8 mouse cellular contexts compared by ENCODE assay signal in the genomic region with DNA sequence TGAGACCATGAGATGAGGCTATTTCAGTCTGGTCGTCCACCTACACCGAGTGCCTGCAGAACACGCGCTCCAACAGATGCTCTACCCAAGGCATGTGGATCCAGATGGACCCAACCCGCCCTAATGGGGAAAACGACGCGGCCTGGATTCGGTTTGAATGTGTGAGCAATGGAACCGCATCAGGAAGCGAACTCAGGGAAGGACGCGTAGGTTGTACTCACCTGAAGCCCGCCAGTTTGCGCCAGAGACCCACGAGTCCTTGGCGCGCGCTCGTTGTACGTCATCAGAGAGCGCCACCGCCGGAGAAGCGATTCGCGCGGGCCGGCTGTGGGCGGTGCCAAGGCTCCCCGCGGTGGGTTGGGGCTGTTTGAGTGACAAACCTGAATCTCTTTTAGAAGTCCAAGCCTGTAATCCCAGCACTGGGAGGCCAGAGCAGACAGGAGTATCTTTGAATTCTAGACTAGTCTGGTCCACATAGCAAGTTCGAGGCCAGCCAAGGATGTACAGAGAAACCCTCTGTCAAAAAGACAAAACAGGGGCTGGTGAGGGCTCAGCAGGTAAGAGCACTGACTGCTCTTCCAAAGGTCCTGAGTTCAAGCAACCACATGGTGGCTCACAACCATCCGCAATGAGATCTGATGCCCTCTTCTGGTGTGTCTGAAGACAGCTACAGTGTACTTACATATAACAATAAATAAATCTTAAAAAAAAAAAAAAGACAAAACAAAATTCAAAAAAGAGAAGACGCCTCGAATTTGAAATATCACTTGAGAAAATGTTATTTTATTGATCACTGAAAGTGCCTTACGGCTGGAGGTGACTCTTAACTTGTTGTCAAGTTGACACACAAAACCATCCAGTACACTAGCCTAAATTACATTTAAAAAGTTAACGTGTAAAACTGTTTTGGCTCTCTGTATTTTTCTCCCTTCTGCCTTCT. TPM values are rescaled to one million over a fixed set of nuclear protein-coding genes. Genes with fewer than 3 reads are reported as not detected.
DNase-seq lines count a peak whose midpoint lies in the region; ATAC-seq and TF ChIP-seq lines count a peak whose summit lies in the region.

A gene (minus strand): TSS at position 279 of the 940 bp plus-strand sequence.

- H3K27ac ChIP-seq in gastrocnemius, adult 2 months = peak within 1 kb of the TSS; percentile 70
- peak within 1 kb of the TSS; percentile 54; the same call in 1 of the 2 replicates for H3K27ac ChIP-seq in hindbrain, postnatal 0 days
- peak within 1 kb of the TSS; percentile 41; the same call in 1 of the 2 replicates for H3K27ac ChIP-seq in left cerebral cortex, adult 2 months

- peak within 1 kb of the TSS; percentile 60 for H3K9ac ChIP-seq in hindbrain, postnatal 0 days (replicated peaks; ENCODE audit: low read length)

- H3K27me3 ChIP-seq in hindbrain, postnatal 0 days (ENCODE audit: insufficient read depth, low read length) = no peaks in the 10 kb centered on the region

- no peak for TF ChIP-seq CTCF in gastrocnemius, adult 2 months (IDR thresholded peaks at IDR 0.05)
- peak; percentile 3; the same call in 1 of the 2 replicates for TF ChIP-seq CTCF in hindbrain, postnatal 0 days (IDR thresholded peaks at IDR 0.05; ENCODE audit: low read depth)
- TF ChIP-seq CTCF in left cerebral cortex, adult 2 months (IDR thresholded peaks at IDR 0.05) = peak; percentile 0

- peak within 1 kb of the TSS; percentile 73 for H3K4me3 ChIP-seq in gastrocnemius, adult 2 months
- peak within 1 kb of the TSS; percentile 59 for H3K4me3 ChIP-seq in hindbrain, postnatal 0 days (ENCODE audit: low read length)
- H3K4me3 ChIP-seq in left cerebral cortex, adult 2 months = peak within 1 kb of the TSS; percentile 53

- no peaks in the 10 kb centered on the region for H3K36me3 ChIP-seq in hindbrain, postnatal 0 days (ENCODE audit: insufficient read depth, low read length)

- peak; percentile 99 for DNase-seq in WW6 (ENCODE audit: low read depth, low spot score)
- DNase-seq in cerebellum, postnatal 4 days (ENCODE audit: low spot score in 2 of 2) = peak; percentile 93 to 98
- DNase-seq in gastrocnemius, adult 2 months = peak; percentile 87
- DNase-seq in hindbrain, postnatal 0 days (ENCODE audit: low spot score) = peak; percentile 98
- peak; percentile 92 to 94 for DNase-seq in left cerebral cortex, adult 2 months (ENCODE audit: extremely low spot score in 1 of 2, low spot score in 2 of 2)
- DNase-seq in right cerebral cortex, adult 2 months (ENCODE audit: low spot score in 2 of 2) = peak; percentile 94 to 95
- peak; percentile 93 for DNase-seq in urinary bladder, postnatal 14 days (ENCODE audit: low spot score)

- intact Hi-C loops in gastrocnemius, adult 2 months (cut with DNase I) = no loop called here
- intact Hi-C loops in left cerebral cortex, adult 2 months (cut with DNase I) = no loop called here

- 9% methylated on average over 38 of the region's 38 CpGs for WGBS in hindbrain, postnatal 0 days

- peak within 1 kb of the TSS; percentile 67 for H3K4me2 ChIP-seq in hindbrain, postnatal 0 days (ENCODE audit: low read depth, low read length)

- no peaks in the 10 kb centered on the region for H3K4me1 ChIP-seq in hindbrain, postnatal 0 days (ENCODE audit: insufficient read depth, low read length)

- ATAC-seq in hindbrain, postnatal 0 days = peak; percentile 83
- ATAC-seq in megakaryocyte, adult 5-6 weeks (ENCODE audit: poor library complexity, severe bottlenecking) = peak; percentile 91

- H3K9me3 ChIP-seq in hindbrain, postnatal 0 days (ENCODE audit: low read length) = no peaks in the 10 kb centered on the region

RNA-seq across cellular contexts. Expression of the gene that starts here (rescaled TPM):
- 10 to 100 TPM in 1 of 2 experiments, 1 to 10 TPM in 1; 7.8 to 14.8 TPM for total RNA-seq in gastrocnemius, adult 2 months (2021)
- 31.3 and 35.2 TPM in 2 replicates for total RNA-seq in hindbrain, postnatal 0 days (2014; rRNA removed)
- polyA plus RNA-seq in hindbrain, postnatal 0 days (2015; fragmentation: Nextera tagmentation; extraction: Ambion mirVana) = 14.7 and 17.8 TPM in 2 replicates
- total RNA-seq in left cerebral cortex, adult 2 months (2021) = 10 to 100 TPM; 20.1 to 24.7 TPM
- 7.3 and 10.3 TPM in 2 replicates for total RNA-seq in megakaryocyte, adult 5-6 weeks (2015)
- total RNA-seq in megakaryocyte, adult 5-6 weeks (2017) = 7.4 and 10.4 TPM in 2 replicates

Comparison
In these comparisons a context has a peak if more than half of its experiments do, and no peak if none do; other contexts are left out.
1. Peak in every context shown above with its lines: DNase-seq, ATAC-seq, H3K4me3 ChIP-seq and H3K27ac ChIP-seq.